Mouse (Mus musculus): ENCODE data around the gene Grik4.

DNA sequence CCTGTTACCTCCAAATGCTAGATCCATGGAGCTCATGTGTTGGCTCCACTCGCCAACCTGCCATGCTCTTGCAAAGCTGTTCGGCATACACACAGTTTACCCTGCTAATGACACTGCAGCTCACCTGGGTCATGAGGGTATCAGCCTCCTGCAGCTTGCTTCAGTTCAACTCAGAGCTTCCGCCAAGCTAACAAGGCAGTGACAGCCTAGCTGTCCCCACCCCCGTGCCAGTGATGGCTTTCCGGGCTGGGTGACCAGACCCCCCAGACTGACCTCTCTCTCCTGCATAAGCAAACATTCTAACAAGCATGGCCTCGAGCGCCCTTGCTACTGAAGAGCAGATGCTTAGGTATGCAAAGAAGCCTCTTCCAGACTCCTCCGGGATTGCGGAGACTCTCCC is 167.5 kb downstream of the Grik4 start:
- TF ChIP-seq CTCF (IDR thresholded peaks at IDR 0.05; ENCODE audit: borderline replicate concordance, extremely low read depth, insufficient read depth, insufficient read length) (no peak), POLR2A (IDR thresholded peaks at IDR 0.05; ENCODE audit: borderline replicate concordance, extremely low read depth, insufficient read depth, insufficient read length, poor library complexity, severe bottlenecking) (no peak)

Data from brain, embryonic 14.5 days (tissue).